Mouse (Mus musculus) bone marrow, adult 2 months (tissue): ENCODE measurements at regions not wholly inside any gene's neighbourhood (a gene's known extent, or its start where the extent isn't known, plus 50 kb on each side); places are given as distances from the start of the nearest gene placed in this dataset.

Experiments
- CTCF ChIP-seq: fragments of 200-500 bp; IDR thresholded peaks from 2 replicates; pipeline ENCODE4 v1.5.1; 2011; ENCODE audit warnings: low read length, control low read depth; ENCODE audit not compliant: control insufficient read depth, insufficient read depth
- POLR2A ChIP-seq: fragments of 200-500 bp; IDR thresholded peaks from 2 replicates; pipeline ENCODE4 v1.6.1; 2011; ENCODE audit warnings: low read depth, mild to moderate bottlenecking, control low read depth, low read length, borderline replicate concordance; ENCODE audit not compliant: control insufficient read depth

DNA sequence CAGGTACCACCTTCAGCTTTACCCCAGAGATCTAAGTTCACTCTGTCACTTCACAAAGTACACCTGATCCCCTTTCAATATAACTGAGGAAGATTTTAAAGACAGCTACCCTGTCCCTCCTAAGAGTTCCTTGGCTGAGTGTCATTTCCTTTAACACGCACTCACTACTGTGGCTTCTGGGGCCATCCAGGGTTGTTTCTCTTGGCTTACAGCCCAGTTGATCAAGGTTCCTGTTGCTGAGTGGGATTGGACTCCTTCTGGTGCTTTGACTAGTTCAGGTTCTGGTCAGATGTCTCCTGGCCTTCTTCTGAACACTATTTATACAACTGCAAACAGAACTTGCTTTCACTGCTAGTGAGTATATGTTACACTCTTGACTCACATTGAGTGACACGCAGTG lies 72.8 kb upstream of the Tab2 start:
- TF ChIP-seq CTCF = no peak
- TF ChIP-seq POLR2A = no peak
